Mouse (Mus musculus) midbrain, postnatal 0 days (tissue): ENCODE results near the gene Hic2. TPM values are rescaled to one million over a fixed set of nuclear protein-coding genes. Genes with fewer than 3 reads are reported as not detected.

ENCODE experiments used
- ATAC-seq: fragments of 200-750 bp; cut with Nextera tagmentation; 2 replicates; pipeline ENCODE4 v1.8.0; 2017; ENCODE audit warnings: moderate number of reproducible peaks, mild to moderate bottlenecking, moderate TSS enrichment, moderate library complexity; ENCODE audit not compliant: low FRiP score
- DNase-seq: peaks from one replicate; pipeline ENCODE4 v3.0.0-alpha.2; 2015; ENCODE audit warnings: low spot score
- H3K27ac ChIP-seq: fragments of 300-500 bp; sonication (generic); 2 replicates; pipeline ENCODE4 v1.5.1; 2014; ENCODE audit warnings: low read depth, mild to moderate bottlenecking, low read length, mixed read lengths
- H3K27me3 ChIP-seq: fragments of 300-500 bp; sonication (generic); 2 replicates; pipeline ENCODE4 v1.6.1; 2014; ENCODE audit warnings: low read length, control low read depth, mixed read lengths; ENCODE audit not compliant: insufficient read depth
- H3K36me3 ChIP-seq: fragments of 300-500 bp; sonication (generic); 2 replicates; pipeline ENCODE4 v1.6.1; 2014; ENCODE audit warnings: low read length, control low read depth, mixed read lengths; ENCODE audit not compliant: insufficient read depth
- H3K4me1 ChIP-seq: fragments of 300-500 bp; sonication (generic); 2 replicates; pipeline ENCODE4 v1.6.1; 2014; ENCODE audit warnings: mild to moderate bottlenecking, control low read depth, antibody characterized with exemption, low read length, mixed read lengths; ENCODE audit not compliant: insufficient read depth
- H3K4me2 ChIP-seq: fragments of 300-500 bp; sonication (generic); 2 replicates; pipeline ENCODE4 v1.6.1; 2014; ENCODE audit warnings: low read depth, mild to moderate bottlenecking, low read length, mixed read lengths; ENCODE audit not compliant: poor library complexity, severe bottlenecking
- H3K4me3 ChIP-seq: fragments of 300-500 bp; sonication (generic); 2 replicates; pipeline ENCODE4 v1.5.1; 2014; ENCODE audit warnings: low read depth, mild to moderate bottlenecking, low read length, moderate library complexity
- H3K9ac ChIP-seq: fragments of 300-500 bp; sonication (generic); replicated peaks from 2 replicates; pipeline ENCODE4 v1.6.1; 2014; ENCODE audit warnings: mild to moderate bottlenecking, low read length, moderate library complexity, mixed read lengths; ENCODE audit not compliant: poor library complexity, severe bottlenecking
- H3K9me3 ChIP-seq: fragments of 300-500 bp; sonication (generic); 2 replicates; pipeline ENCODE4 v1.6.1; 2016; ENCODE audit warnings: low read length, control low read depth
- CTCF ChIP-seq: IDR thresholded peaks from 2 replicates; pipeline ENCODE4 v1.5.1; 2016; ENCODE audit warnings: antibody characterized with exemption, mild to moderate bottlenecking
- WGBS: fragments of 180-500 bp; shearing (Covaris S2); extraction: QIAGEN DNeasy Blood & Tissue Kit; methylation state at CpG from one replicate; pipeline ENCODE4 v1.1.7; 2014; 5-methylcytosine and 5-hydroxymethylcytosine counted together
- polyA plus RNA-seq: library from polyadenylated mRNA; unstranded; fragments of >200 nt; fragmentation: Nextera tagmentation; extraction: Ambion mirVana; gene quantifications from 2 replicates; pipeline ENCODE4 v1.2.1, GENCODE M21; 2015
- total RNA-seq: library from RNA; depleted of rRNA; stranded (reverse); fragments of >200 nt; gene quantifications from 2 replicates; pipeline ENCODE4 v1.2.3, GENCODE M21; 2014; rRNA removed

Gene Hic2
- total and polyA plus RNA-seq, 2 experiments from 2014 or later: 5.4 to 13.8 TPM

DNA sequence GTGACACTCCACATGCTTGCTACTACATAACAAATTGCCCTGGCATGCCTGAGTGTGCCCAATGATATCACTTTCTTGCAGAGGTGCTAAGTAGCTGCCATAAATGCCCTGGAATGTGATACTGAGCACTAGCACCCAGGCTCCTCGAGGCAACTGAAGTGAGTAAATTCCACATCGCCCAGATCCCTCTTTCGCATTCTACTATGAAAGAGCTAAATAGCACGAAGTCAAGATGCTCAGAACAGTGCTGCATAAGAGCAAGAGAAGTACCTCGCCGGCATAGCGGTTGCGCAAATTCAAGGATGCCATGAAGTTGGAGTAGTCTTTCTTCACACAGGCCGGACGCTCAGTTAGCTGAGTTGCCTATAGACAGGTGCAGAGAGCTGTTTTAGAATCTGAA, 75.7 kb downstream of the Hic2 start:
- ATAC-seq: no peak
- TF ChIP-seq CTCF: no peak
- H3K36me3 ChIP-seq: peaks cover 70% of the 10 kb centered on the region

DNA sequence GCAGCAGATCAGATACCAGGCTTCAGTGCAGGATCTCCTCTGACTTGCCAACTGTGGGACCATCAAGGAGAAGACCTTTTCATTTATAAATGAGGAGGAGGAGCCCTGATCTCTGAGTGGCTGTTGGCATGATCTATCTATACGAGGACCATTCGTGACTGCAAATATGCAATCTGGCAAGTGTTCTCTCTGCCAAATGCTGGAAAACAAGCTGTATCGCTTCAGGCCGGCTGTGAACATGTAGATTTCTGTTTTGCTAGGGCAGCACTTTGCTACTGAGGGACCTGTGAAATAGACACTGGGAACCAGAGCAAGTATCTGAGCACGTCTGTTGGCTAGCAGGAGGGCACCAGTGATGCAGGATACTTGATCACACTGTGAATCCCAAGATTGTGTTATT, 79.2 kb downstream of the Hic2 start:
- Histone ChIP-seq H3K9ac (no peak overlapping the region), H3K4me1 (no peaks in the 10 kb centered on the region), H3K27me3 (no peaks in the 10 kb centered on the region), H3K9me3 (no peaks in the 10 kb centered on the region), H3K27ac (no peak overlapping the region), H3K4me3 (no peak overlapping the region), H3K4me2 (no peak overlapping the region), H3K36me3 (peaks cover 71% of the 10 kb centered on the region)
- ATAC-seq (no peak), DNase-seq (no peak)
- WGBS: 95% methylated on average over 5 of the region's 5 CpGs
- TF ChIP-seq CTCF: no peak

More for the DNA sequence above, 75.7 kb downstream of the Hic2 start:
- Histone ChIP-seq H3K4me2 (no peak overlapping the region), H3K4me3 (no peak overlapping the region), H3K27ac (no peak overlapping the region), H3K9me3 (no peaks in the 10 kb centered on the region), H3K27me3 (no peaks in the 10 kb centered on the region), H3K4me1 (no peaks in the 10 kb centered on the region), H3K9ac (no peak overlapping the region)
- no peak for DNase-seq
- WGBS: 95% methylated on average over 10 of the region's 10 CpGs

Other genes with a start within 250 kb of the Hic2 start
- 63.5 and 71.0 TPM in 2 replicates for gene Ypel1, start 163.9 kb upstream of the Hic2 start, total RNA-seq
- 91.9 and 100 TPM in 2 replicates for gene Ypel1, start 163.9 kb upstream of the Hic2 start, polyA plus RNA-seq
- 87.0 and 88.2 TPM in 2 replicates for gene Ppil2, start 122.3 kb upstream of the Hic2 start, total RNA-seq
- 100 and 108 TPM in 2 replicates for gene Ppil2, start 122.3 kb upstream of the Hic2 start, polyA plus RNA-seq
- 4.3 and 4.5 TPM in 2 replicates for gene 2610318N02Rik, start 108.4 kb upstream of the Hic2 start, total RNA-seq
- 5.3 and 5.9 TPM in 2 replicates for gene 2610318N02Rik, start 108.4 kb upstream of the Hic2 start, polyA plus RNA-seq
- 8.3 and 18.6 TPM in 2 replicates for gene Sdf2l1, start 101.2 kb upstream of the Hic2 start, total RNA-seq
- 11.5 and 11.8 TPM in 2 replicates for gene Sdf2l1, start 101.2 kb upstream of the Hic2 start, polyA plus RNA-seq
- gene Ydjc, start 89.0 kb upstream of the Hic2 start, total RNA-seq: 60.2 and 60.3 TPM in 2 replicates
- gene Ydjc, start 89.0 kb upstream of the Hic2 start, polyA plus RNA-seq: 48.9 and 51.8 TPM in 2 replicates
- gene Ccdc116, start 86.3 kb upstream of the Hic2 start, total RNA-seq: 9.0 and 9.6 TPM in 2 replicates
- gene Ccdc116, start 86.3 kb upstream of the Hic2 start, polyA plus RNA-seq: 4.3 and 4.4 TPM in 2 replicates
- gene Ube2l3, start 30.9 kb upstream of the Hic2 start, total RNA-seq: 108 and 111 TPM in 2 replicates
- 300 and 310 TPM in 2 replicates for gene Ube2l3, start 30.9 kb upstream of the Hic2 start, polyA plus RNA-seq
- 4.9 and 6.0 TPM in 2 replicates for gene Rimbp3, start 25.0 kb upstream of the Hic2 start, total RNA-seq
- gene Rimbp3, start 25.0 kb upstream of the Hic2 start, polyA plus RNA-seq: 1.4 and 1.7 TPM in 2 replicates
- 79.4 and 80.4 TPM in 2 replicates for gene Tmem191c, start 42.5 kb downstream of the Hic2 start, total RNA-seq
- gene Tmem191c, start 42.5 kb downstream of the Hic2 start, polyA plus RNA-seq: 126 and 133 TPM in 2 replicates
- 7.3 and 9.4 TPM in 2 replicates for gene Serpind1, start 97.8 kb downstream of the Hic2 start, total RNA-seq
- 9.4 and 10.0 TPM in 2 replicates for gene Serpind1, start 97.8 kb downstream of the Hic2 start, polyA plus RNA-seq
- gene Snap29, start 172.4 kb downstream of the Hic2 start, total RNA-seq: 40.5 and 42.5 TPM in 2 replicates
- gene Snap29, start 172.4 kb downstream of the Hic2 start, polyA plus RNA-seq: 14.5 and 16.2 TPM in 2 replicates
- 122 and 135 TPM in 2 replicates for gene Pi4ka, start 172.7 kb downstream of the Hic2 start, total RNA-seq
- gene Pi4ka, start 172.7 kb downstream of the Hic2 start, polyA plus RNA-seq: 46.5 and 49.3 TPM in 2 replicates
- 47.8 and 54.4 TPM in 2 replicates for gene Crkl, start 218.4 kb downstream of the Hic2 start, total RNA-seq
- gene Crkl, start 218.4 kb downstream of the Hic2 start, polyA plus RNA-seq: 58.2 and 61.1 TPM in 2 replicates